Mouse (Mus musculus) fat pad, adult 2 months (tissue): ENCODE measurements around the gene Lsm2.
"Not testable (repeated sequence)": the region's sequence is repeated elsewhere in the genome, so short reads cannot be mapped to it uniquely, and the experiment has no call there.

Experiments
- DNase-seq: peaks from one replicate; pipeline ENCODE4 v3.0.0-alpha.2; 2011; ENCODE audit warnings: low read depth, low spot score; ENCODE audit errors: extremely low read depth

Gene Lsm2

DNA sequence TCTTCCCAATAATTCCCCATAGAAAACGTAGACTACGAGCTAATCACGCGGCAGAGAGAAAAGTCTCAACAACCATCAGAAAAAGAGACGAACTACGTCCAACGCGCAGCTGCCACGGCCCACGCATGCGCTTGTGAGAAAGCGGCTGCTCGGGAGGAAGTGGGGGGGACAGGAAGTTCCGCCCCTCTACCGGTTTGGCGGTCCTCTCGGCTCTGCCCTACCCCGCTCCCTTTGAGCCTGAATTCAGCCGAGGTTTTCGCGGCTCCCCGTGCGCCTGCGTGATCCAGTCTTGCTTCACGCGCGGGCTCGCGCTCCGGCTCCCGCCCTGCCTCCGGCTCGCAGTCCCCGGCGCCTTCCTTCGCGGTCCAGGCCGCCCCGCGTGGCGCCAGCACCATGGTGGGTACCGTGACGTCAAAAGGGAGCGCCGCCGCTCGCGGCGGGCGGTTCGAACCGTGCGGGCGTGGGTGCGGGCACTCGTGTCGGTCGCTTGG is at the start of gene Lsm2:
TSS of gene Lsm2 (plus strand) at position 173 of the 491 bp plus-strand sequence.
- DNase-seq, result no peak

DNA sequence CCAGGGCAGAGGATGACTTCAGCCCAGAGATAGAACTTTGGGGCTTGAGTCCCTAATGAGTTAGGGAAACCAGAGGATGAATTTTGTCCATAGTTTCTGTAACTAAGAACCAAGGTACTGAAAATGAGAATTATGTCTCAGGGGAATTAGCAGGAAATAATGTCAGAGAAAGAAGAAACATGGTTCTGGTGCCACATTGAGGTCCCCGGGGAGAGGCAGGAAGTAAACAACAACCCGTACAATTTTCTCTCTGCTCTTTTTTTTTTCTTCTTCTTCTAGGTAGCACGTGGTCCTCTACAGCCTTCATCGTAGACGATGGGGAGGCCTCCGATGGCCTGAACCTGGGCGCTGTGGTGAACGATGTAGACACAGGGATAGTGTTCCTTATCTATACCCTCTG is 49.4 kb upstream of the Lsm2 start:
- no peak for DNase-seq

GRCm38 (mm10) chr17:34934031-34934430 is 47.6 kb upstream of the Lsm2 start:
- DNase-seq, result no peak

DNA sequence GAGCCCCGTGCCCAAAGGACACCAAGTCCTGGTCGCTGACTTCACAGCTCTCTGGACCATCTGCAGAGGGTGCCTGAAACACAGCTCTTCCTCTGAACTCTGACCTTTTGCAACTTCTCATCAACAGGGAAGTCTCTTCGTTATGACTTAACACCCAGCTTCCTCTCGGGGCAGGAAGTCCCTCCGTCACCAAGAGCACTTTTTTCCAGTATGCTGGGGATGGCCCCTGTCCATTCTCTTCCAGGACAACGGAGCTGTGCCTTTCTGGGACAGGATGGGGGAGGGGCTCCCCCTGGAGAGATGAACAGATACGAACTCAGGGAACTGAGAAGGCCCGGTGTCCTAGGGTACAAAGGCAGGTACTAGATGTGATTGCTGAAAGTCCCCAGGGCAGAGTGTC is 46.8 kb upstream of the Lsm2 start:
- no peak for DNase-seq

- no peak for DNase-seq
Measured at GRCm38 (mm10) chr17:34937960-34938505, 43.6 kb upstream of the Lsm2 start.

DNA sequence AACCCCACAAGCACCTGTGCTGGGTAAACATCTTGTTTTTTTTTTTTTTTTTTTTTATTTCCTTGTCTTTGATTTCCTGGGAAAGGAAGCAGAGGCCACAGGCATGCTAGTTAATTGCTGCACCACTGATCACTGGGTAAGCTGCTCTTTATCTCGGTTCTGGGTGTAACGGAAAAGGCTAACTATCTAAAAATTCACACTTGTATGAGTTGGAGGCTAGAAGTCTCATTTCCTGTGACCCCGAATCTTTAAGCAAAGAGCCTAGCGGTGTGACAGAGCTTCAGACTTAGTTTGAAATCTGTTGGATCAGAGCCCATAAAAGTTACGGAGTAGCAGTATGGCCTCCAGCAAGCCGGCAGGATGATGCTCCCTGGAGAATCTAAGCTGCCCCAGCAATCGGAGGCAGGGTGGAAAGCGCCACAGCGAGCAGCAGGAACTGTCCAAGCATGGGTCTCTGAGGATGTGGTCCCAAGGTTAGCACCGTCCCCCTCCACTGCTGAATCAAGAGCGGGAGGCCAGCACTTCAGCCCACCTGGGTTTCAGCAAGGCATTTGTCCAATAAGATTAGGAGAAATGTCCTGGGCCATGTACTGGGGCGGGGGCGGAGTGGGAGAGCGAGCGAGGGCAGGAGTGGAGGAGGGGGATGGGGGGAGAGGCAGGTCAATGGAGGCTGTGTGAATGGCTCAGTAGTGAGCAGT is 40.2 kb upstream of the Lsm2 start:
- DNase-seq, result no peak

DNA sequence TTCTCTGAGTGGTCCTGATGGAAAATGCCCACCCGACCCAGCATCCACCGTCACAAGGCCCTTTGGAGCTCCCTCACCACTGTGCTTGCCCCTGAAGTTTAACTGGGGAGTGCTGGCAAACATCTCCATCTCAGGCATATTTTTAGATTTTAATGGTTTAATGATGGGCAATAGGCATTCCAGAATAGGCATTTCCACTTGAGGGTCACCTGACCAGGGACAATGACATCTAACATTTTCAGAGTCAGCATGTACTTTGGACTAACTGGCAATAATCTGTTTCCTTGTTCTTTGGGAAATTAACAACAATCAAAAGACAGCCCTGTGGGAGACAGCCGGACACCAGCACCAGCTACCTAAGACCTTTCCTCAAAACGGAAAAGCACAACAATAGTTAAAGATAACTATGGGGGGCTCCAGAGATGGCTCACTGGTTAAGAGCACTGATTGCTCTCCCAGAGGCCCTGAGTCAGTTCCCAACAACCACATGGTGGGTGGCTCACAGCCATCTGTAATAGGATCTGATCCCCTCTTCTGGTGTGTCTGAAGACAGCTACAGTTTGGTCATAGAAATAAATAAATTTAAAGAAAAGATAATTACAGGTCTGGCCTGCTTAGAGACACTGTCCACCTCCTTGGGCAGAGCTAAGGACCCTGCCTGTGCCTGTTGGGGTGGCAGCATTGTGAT is 38.4 kb upstream of the Lsm2 start:
- DNase-seq, result no peak

DNA sequence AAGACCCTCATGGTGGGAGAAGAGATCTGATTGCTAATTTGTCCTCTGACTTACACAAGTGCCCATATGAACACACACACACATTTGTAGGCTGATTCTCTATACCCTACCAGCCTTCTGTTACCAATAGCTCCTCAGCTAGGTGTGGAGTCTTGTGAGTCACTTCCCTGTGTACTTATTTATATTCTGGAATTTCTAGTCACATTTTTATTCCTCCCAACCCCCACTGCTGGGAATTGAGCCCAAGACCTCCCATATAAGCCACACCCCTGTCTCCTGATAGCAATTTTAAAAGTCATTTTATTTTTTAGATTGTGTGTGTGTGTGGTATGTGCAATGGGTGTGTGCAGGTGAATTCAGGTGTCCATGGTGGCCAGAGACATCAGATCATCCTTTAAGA is 37.3 kb upstream of the Lsm2 start:
- DNase-seq, result no peak

- DNase-seq, result no peak
Measured at GRCm38 (mm10) chr17:34946486-34947140, 35.0 kb upstream of the Lsm2 start.

DNA sequence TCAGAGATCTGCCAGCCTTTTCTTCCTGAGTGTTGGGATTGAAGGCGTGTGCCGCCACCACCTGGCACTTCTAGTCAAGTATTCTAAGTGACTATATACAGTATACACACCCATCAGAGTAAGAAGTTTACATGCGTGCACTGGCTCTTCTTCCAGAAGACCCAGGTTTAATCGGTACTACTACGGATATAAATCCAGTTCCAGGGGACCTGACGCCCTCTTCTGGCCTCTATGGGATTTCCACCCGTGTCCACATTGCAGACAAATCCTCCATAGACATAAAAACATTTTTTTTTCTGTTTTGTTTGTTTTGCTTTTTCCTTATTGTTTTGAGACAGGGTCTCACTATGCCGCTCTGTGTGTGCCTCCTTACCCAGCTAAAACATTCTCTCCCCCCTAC is 34.1 kb upstream of the Lsm2 start:
- DNase-seq, result no peak

- DNase-seq, result not testable (repeated sequence)
Measured at GRCm38 (mm10) chr17:34948721-34949552, 32.7 kb upstream of the Lsm2 start.

DNA sequence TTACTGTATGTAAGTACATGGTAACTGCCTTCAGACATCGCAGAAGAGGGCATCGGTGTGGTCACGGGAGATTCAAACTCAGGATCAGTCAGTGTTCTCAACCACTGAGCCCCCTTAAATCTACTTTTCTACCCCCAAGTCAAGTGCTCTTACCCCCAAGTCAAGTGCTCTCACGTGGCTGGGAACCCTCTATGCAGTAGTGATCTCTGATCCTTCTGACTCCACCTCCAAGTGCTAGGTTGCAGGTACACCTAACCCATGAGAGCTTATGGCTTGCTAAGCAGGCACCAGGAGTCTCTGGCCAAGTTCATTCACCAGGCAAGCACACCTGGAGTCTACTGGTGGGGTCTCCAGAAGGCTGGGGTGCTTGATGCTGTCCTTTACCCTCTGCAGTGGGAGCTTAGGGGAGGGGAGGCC is 32.1 kb upstream of the Lsm2 start:
- no peak for DNase-seq

DNA sequence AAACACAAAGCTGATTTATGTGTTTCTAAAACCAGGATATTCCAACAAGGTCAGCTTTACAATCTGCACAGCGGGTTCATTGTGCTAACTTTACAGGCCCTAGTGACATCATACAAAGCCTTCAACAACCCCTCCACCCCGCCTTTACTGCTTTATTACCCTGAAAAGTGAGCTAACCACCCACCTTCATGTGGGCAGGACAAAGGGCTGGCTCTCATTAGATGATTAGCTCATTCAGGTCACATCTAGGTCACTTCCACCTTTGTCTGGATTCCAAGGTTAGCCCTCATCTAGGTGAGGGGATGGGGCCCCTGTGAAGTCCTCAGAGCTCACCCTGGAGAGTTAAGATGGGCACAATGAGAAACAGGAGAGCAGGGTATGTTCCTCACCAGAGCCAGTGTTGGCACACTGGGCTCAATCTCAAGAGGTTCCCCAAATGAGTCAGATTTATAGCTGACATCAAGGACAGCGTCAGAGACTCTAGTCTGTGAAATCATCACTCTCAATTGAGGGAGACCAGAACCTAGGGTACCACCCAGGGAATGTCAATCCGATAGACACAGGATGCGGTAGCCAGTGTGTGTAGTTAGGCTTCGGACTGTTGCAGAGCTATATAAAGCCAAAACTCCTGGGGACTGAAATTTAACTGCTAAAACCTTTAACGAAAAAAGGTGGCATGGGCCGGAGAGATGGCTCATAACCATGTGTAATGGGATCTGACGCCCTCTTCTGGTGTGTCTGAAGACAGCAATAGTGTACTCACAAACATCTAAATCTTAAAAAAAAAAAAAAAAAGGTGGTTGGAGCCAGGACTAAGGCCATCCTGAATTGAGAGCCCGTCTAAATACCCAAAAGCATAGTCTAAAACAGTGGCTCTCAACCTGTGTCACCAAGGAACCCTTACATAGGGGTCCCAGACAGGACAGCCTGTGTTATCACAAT is 30.9 kb upstream of the Lsm2 start:
- DNase-seq, result no peak

- DNase-seq, result no peak
Measured at GRCm38 (mm10) chr17:34951636-34952377, 29.9 kb upstream of the Lsm2 start.

DNA sequence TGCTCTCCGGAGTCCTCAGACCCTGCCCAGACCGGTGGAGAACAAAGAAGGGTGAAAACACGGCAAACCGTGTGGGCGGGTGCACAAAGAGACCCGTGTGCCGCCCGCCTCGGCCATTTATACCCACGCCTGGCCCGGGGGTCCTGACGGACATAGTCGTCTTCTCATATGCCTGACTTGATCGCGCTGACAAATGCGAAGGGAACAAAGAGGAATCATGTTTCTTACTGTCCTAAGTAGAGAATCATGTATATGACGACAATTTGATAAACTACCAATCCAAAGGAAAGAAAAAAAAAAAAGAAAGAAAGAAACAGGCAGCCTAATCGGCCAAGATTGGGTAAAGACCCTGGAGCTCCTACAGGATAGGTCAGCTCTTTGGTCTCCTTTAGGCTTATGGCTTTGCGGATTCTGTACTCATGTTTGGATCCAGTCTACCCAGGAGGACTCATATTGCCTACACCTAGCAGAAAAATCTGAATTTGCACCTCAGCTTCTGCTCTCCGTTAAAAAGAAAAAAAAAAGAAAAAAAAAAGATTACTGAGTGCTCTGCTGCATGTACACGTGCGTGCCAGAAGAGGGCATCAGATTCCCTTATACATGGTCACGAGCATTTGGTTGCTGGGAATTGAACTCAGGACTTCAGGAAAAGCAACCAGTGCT is 29.2 kb upstream of the Lsm2 start:
- no peak for DNase-seq

DNA sequence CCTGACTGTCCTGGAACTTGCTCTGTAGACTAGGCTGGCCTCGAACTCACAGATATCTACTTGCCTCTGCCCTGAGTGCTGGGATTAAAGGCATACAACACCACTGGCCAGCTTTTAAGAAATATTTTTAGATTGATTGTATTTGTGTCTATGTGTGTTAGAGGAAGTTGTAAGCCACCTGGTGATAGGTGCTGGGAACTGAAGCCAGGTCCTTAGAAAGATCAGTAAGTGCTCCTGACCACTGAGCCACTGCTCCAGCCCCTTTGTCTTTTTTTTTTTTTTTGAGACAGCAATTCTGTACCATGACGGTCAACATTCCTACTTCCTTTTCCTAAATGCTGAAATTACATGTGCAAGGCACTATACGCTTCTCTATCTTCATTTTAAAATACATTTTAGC is 28.4 kb upstream of the Lsm2 start:
- DNase-seq, result no peak

GRCm38 (mm10) chr17:34953904-34954303 is 27.8 kb upstream of the Lsm2 start:
- no peak for DNase-seq

DNA sequence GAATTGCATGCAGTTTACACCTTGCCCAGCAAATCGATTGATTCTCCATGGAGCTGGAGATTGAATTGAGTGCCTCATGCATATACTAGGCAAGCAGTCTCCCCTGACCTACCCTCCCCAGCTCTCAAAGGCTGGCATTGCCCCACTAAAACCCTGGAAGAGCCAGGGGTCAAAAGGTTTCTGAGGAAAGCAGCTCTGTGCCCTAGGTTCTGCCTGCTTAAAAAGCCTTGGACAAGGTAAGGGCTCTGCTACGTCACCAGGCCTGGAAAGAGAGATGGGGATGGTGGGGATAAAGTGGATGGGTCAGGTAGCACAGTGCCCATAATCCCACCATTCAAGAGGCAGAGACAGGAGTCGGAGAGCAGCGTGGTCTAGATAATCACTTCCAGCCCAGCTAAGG is 26.8 kb upstream of the Lsm2 start:
- DNase-seq, result no peak

- no peak for DNase-seq
Measured at GRCm38 (mm10) chr17:34955884-34956283, 25.8 kb upstream of the Lsm2 start.
